In genomic region chr9:43545081-43545565, GRCm38 (mm10) we compare ENCODE assay signal across 8 mouse cellular contexts.
DNase-seq lines count a peak whose midpoint lies in the region; ATAC-seq and TF ChIP-seq lines count a peak whose summit lies in the region.
"Had no signal": no experiment of that assay in that cellular context is flagged by ENCODE, and none has a peak within 500 bp of the region (broad histone marks: within the 10 kb centered on the region; RNA-seq: fewer than 3 reads in every experiment).

No protein-coding gene starts in this region.

- DNase-seq in CD4-positive, CD25-positive, alpha-beta regulatory T cell, adult 2 months (ENCODE audit: low read depth, low spot score), result peak; percentile 87
- peak; percentile 55 for DNase-seq in ES-CJ7 (ENCODE audit: low read depth, low spot score)
- DNase-seq in embryo, embryonic 10 days (ENCODE audit: low spot score), result peak; percentile 47
- peak; percentile 77 for DNase-seq in heart, embryonic 10.5 days (ENCODE audit: low spot score)
- peak; percentile 61 to 62 for DNase-seq in layer of hippocampus, adult 2 months (ENCODE audit: low spot score in 2 of 2)
- DNase-seq in thymus, postnatal 4 days, result peak; percentile 79

- H3K27ac ChIP-seq in heart, embryonic 10.5 days, result no peak overlapping the region
- H3K27ac ChIP-seq in layer of hippocampus, adult 2 months, result 0 out of 2 replicates have a peak overlapping the region, but pooled peaks have one; percentile 14
- H3K27ac ChIP-seq in midbrain, embryonic 16.5 days (ENCODE audit: low read length), result no peak overlapping the region

- peaks cover 25% of the 10 kb centered on the region for H3K4me1 ChIP-seq in heart, embryonic 10.5 days
- H3K4me1 ChIP-seq in midbrain, embryonic 16.5 days (ENCODE audit: control insufficient read depth, insufficient read depth, low read length), result peaks cover 19% of the 10 kb centered on the region

- peak overlapping the region; percentile 45 for H3K4me2 ChIP-seq in midbrain, embryonic 16.5 days (ENCODE audit: low read length)

- 35% methylated on average over 15 of the region's 15 CpGs for WGBS in heart, embryonic 10.5 days
- 29% methylated on average over 15 of the region's 15 CpGs for WGBS in midbrain, embryonic 16.5 days

- H3K9me3 ChIP-seq in heart, embryonic 10.5 days, result no peaks in the 10 kb centered on the region
- H3K9me3 ChIP-seq in midbrain, embryonic 16.5 days (replicated peaks; ENCODE audit: control insufficient read depth, low read length, poor library complexity, severe bottlenecking), result no peaks in the 10 kb centered on the region
- H3K9me3 ChIP-seq: megakaryocyte, embryonic 14.5 days had no signal

- no peak overlapping the region; the same call in 1 of the 2 replicates for H3K9ac ChIP-seq in midbrain, embryonic 16.5 days (ENCODE audit: low read depth, low read length)

- TF ChIP-seq CTCF in layer of hippocampus, adult 2 months (conservative IDR thresholded peaks at IDR 0.05), result no peak

- 0 out of 2 replicates have a peak, but pooled peaks have one; percentile 41 for ATAC-seq in midbrain, embryonic 16.5 days

- H3K36me3 ChIP-seq in heart, embryonic 10.5 days, result no peaks in the 10 kb centered on the region
- no peaks in the 10 kb centered on the region for H3K36me3 ChIP-seq in midbrain, embryonic 16.5 days (ENCODE audit: control insufficient read depth, insufficient read depth, low read length)

- H3K27me3 ChIP-seq in heart, embryonic 10.5 days (ENCODE audit: insufficient read depth, poor library complexity, severe bottlenecking), result peaks cover 10% of the 10 kb centered on the region
- H3K27me3 ChIP-seq in midbrain, embryonic 16.5 days (ENCODE audit: control insufficient read depth, insufficient read depth, low read depth, low read length), result no peaks in the 10 kb centered on the region

- H3K4me3 ChIP-seq in heart, embryonic 10.5 days, result 0 out of 2 replicates have a peak overlapping the region, but pooled peaks have one; percentile 0
- peak overlapping the region; percentile 27; the same call in 1 of the 2 replicates for H3K4me3 ChIP-seq in layer of hippocampus, adult 2 months
- H3K4me3 ChIP-seq in midbrain, embryonic 16.5 days (ENCODE audit: low read depth, low read length), result no peak overlapping the region
- H3K4me3 ChIP-seq: megakaryocyte, embryonic 14.5 days had no signal
